Mouse (Mus musculus) forebrain, embryonic 12.5 days (tissue): ENCODE measurements around the gene Cgn. TPM values are rescaled to one million over a fixed set of nuclear protein-coding genes. Genes with fewer than 3 reads are reported as not detected.

Source experiments
- ATAC-seq: fragments of 200-750 bp; cut with Nextera tagmentation; 2 replicates; pipeline ENCODE4 v1.8.0; 2017; ENCODE audit warnings: moderate TSS enrichment; ENCODE audit not compliant: low FRiP score
- H3K27ac ChIP-seq: fragments of 300-500 bp; sonication (generic); 2 replicates; pipeline ENCODE4 v1.5.1; 2016; ENCODE audit warnings: mild to moderate bottlenecking
- H3K27me3 ChIP-seq: fragments of 300-500 bp; sonication (generic); 2 replicates; pipeline ENCODE4 v1.6.1; 2016; ENCODE audit warnings: mild to moderate bottlenecking
- H3K36me3 ChIP-seq: fragments of 300-500 bp; sonication (generic); replicated peaks from 2 replicates; pipeline ENCODE4 v1.6.1; 2016; ENCODE audit warnings: mild to moderate bottlenecking
- H3K4me1 ChIP-seq: fragments of 300-500 bp; sonication (generic); 2 replicates; pipeline ENCODE4 v1.6.1; 2016
- H3K4me2 ChIP-seq: fragments of 300-500 bp; sonication (generic); 2 replicates; pipeline ENCODE4 v1.6.1; 2016; ENCODE audit warnings: mild to moderate bottlenecking, moderate library complexity
- H3K4me3 ChIP-seq: fragments of 300-500 bp; sonication (generic); replicated peaks from 2 replicates; pipeline ENCODE4 v1.5.1; 2016; ENCODE audit warnings: mild to moderate bottlenecking
- H3K9ac ChIP-seq: fragments of 300-500 bp; sonication (generic); 2 replicates; pipeline ENCODE4 v1.6.1; 2016; ENCODE audit warnings: mild to moderate bottlenecking
- H3K9me3 ChIP-seq: fragments of 300-500 bp; sonication (generic); 2 replicates; pipeline ENCODE4 v1.6.1; 2016
- WGBS: fragments of 180-500 bp; shearing (Covaris S2); methylation state at CpG from one replicate; pipeline ENCODE4 v1.1.7; 2016; 5-methylcytosine and 5-hydroxymethylcytosine counted together
- polyA plus RNA-seq: library from polyadenylated mRNA; unstranded; fragments of >200 nt; fragmentation: Nextera tagmentation; extraction: Ambion mirVana; gene quantifications from 2 replicates; pipeline ENCODE4 v1.2.1, GENCODE M21; 2016

Cgn gene
- polyA plus RNA-seq: 5.9 and 6.0 TPM in 2 replicates

DNA sequence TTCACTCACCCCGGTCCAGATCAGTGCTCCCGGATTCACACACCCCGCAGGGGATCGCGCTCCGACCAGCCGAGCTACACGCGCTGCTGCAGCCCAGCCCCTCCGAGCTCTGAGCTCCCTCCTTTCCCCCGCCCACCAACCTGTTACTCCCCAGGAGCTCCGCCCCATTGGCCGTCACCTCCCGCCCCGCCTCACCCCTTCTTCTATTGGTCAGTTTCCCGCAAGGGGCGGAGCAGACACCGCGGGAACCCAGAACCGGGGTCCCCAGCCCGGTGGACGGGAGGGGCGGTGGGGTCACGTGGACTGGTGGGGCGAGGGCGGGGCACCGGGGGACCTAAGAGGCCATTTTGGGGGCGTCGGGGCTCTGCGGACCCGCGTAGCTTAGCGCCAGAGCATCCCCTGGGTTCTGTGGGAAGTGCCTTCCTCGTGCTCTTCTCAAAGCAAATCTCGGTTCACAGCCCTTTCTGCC lies at the start of gene Cgn:
Cgn (minus strand) TSS at position 126 of the 469 bp plus-strand sequence.
- peak; percentile 97 for ATAC-seq
- Histone ChIP-seq H3K4me1 (peaks cover 22% of the 10 kb centered on the region), H3K9me3 (no peaks in the 10 kb centered on the region), H3K9ac (peak within 1 kb of the TSS; percentile 68), H3K27me3 (0 out of 2 replicates have a peak, but pooled peaks cover 11% of the 10 kb centered on the region), H3K27ac (peak within 1 kb of the TSS; percentile 76), H3K4me2 (peak within 1 kb of the TSS; percentile 85), H3K36me3 (no peaks in the 10 kb centered on the region), H3K4me3 (peak within 1 kb of the TSS; percentile 53)
- WGBS: under 1% methylated on average over 35 of the region's 35 CpGs

- WGBS: 87% methylated on average over 3 of the region's 3 CpGs
- H3K9me3 ChIP-seq: no peaks in the 10 kb centered on the region
- ATAC-seq: no peak
Observed at GRCm38 (mm10) chr3:94835396-94835795, 49.1 kb upstream of the Cgn start.

DNA sequence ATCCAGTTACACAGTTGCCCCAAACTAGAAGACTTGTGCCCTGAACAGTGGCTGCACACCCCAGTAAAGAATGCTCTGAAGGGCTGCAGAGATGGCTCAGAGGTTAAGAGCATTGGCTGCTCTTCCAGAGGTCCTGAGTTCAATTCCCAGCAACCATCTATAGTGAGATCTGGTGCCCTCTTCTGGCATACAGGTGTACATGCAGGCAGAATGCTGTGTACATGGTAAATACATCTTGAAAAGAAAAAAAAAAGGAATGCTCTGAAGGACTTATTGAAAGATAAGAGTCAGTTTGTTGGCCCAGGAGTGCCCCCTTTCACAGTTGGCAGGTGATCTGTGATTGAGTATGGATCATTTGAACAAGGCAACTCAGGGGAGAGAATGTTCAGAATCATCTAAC lies 47.1 kb upstream of the Cgn start:
- Histone ChIP-seq H3K4me1 (peaks cover 4% of the 10 kb centered on the region), H3K27ac (no peak overlapping the region), H3K36me3 (no peaks in the 10 kb centered on the region), H3K4me3 (no peak overlapping the region), H3K9me3 (no peaks in the 10 kb centered on the region), H3K4me2 (no peak overlapping the region), H3K9ac (no peak overlapping the region), H3K27me3 (no peaks in the 10 kb centered on the region)
- no peak for ATAC-seq

More at GRCm38 (mm10) chr3:94835396-94835795, 49.1 kb upstream of the Cgn start:
- Histone ChIP-seq H3K4me3 (no peak overlapping the region), H3K4me2 (no peak overlapping the region), H3K9ac (no peak overlapping the region), H3K27me3 (no peaks in the 10 kb centered on the region), H3K27ac (no peak overlapping the region), H3K36me3 (no peaks in the 10 kb centered on the region), H3K4me1 (peaks cover 18% of the 10 kb centered on the region)

DNA sequence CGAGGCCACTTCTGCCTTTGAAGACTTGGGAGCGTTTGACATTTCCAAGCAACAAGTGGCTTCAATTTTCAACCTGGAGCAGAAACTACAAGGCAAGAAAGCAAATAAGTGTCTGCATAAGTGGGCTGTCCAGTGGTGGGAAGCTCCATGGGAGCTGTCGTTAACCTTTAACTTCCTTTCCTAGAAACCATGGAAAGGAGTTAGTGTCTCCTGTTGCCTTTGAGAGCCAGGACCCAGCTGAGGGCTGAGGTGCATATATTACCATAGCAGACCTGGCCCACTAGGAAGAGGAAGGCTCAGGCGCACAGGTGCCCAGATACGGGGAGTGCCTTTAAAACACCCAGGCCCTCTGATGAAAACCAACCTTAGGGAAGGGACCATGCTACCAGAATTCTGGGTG lies 46.4 kb upstream of the Cgn start:
- Histone ChIP-seq H3K27ac (no peak overlapping the region), H3K9ac (no peak overlapping the region), H3K36me3 (no peaks in the 10 kb centered on the region), H3K9me3 (no peaks in the 10 kb centered on the region), H3K4me2 (no peak overlapping the region), H3K27me3 (no peaks in the 10 kb centered on the region), H3K4me1 (peaks cover 4% of the 10 kb centered on the region), H3K4me3 (no peak overlapping the region)
- ATAC-seq: no peak
- WGBS: 80% methylated on average over 5 of the region's 5 CpGs

GRCm38 (mm10) chr3:94832100-94832499 lies 45.8 kb upstream of the Cgn start:
- WGBS: 23% methylated on average over 9 of the region's 9 CpGs
- H3K36me3 ChIP-seq: no peaks in the 10 kb centered on the region
- no peak overlapping the region for H3K4me3 ChIP-seq
- no peaks in the 10 kb centered on the region for H3K27me3 ChIP-seq
- peaks cover 4% of the 10 kb centered on the region for H3K4me1 ChIP-seq
- no peak overlapping the region for H3K27ac ChIP-seq
- no peaks in the 10 kb centered on the region for H3K9me3 ChIP-seq
- H3K4me2 ChIP-seq: no peak overlapping the region
- H3K9ac ChIP-seq: no peak overlapping the region
- ATAC-seq: no peak

DNA sequence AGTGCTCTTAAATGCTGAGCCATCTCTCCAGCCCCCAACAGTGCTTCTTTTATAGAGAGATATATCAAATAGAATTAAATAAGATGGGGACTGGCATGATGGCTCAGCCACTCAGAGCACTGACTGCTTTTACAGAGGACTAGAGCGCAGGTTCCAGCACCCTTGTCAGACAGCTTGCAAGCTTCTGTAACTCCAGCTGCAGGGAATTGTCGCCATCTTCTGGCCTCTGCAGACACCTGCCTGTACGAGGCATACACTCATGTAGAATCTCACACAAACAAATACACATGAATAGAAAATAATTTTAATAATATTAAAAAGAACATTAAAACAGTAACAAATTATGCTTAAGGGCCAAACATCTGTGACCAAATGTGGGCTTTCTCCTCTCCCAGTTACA lies 37.8 kb upstream of the Cgn start:
- Histone ChIP-seq H3K4me3 (no peak overlapping the region), H3K27ac (no peak overlapping the region), H3K9me3 (no peaks in the 10 kb centered on the region), H3K36me3 (no peaks in the 10 kb centered on the region), H3K27me3 (no peaks in the 10 kb centered on the region), H3K4me1 (no peaks in the 10 kb centered on the region), H3K4me2 (no peak overlapping the region), H3K9ac (no peak overlapping the region)
- WGBS: 78% methylated on average over 3 of the region's 3 CpGs
- ATAC-seq: no peak

DNA sequence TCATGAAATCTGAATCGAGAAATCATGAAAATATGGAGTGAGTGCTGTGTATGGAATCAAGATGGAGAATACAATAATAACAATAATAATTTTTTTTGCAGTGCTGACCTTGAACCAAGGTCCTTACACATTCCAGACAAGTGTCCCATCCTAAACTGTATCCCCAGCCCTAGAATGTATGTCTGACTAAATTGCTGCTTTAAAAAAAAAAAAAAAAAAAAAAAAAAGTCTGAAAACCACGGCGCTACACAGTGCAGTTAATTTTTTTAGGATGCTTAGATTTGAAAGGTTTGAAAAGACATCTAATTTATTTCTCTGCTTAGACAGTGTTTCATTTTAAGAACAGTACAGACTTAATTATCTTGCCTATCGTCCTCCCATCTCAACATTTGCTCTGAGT lies 35.8 kb upstream of the Cgn start:
- Histone ChIP-seq H3K4me2 (peak overlapping the region; percentile 58), H3K4me1 (no peaks in the 10 kb centered on the region), H3K9ac (peak overlapping the region; percentile 77; the same call in 1 of the 2 replicates), H3K9me3 (no peaks in the 10 kb centered on the region), H3K27ac (no peak overlapping the region), H3K27me3 (no peaks in the 10 kb centered on the region), H3K4me3 (peak overlapping the region; percentile 57), H3K36me3 (no peaks in the 10 kb centered on the region)
- WGBS: 85% methylated on average over 4 of the region's 4 CpGs
- peak; percentile 10; the same call in 1 of the 2 replicates for ATAC-seq

- Histone ChIP-seq H3K36me3 (no peaks in the 10 kb centered on the region), H3K4me3 (peak overlapping the region; percentile 57), H3K4me1 (no peaks in the 10 kb centered on the region), H3K9ac (peak overlapping the region; percentile 77), H3K27me3 (no peaks in the 10 kb centered on the region), H3K27ac (peak overlapping the region; percentile 90), H3K9me3 (no peaks in the 10 kb centered on the region), H3K4me2 (peak overlapping the region; percentile 58)
- peak; percentile 80 for ATAC-seq
- WGBS: 3% methylated on average over 31 of the region's 31 CpGs
Observed at GRCm38 (mm10) chr3:94821008-94821638, 34.8 kb upstream of the Cgn start.

- no peak for ATAC-seq
- Histone ChIP-seq H3K9ac (no peak overlapping the region), H3K4me3 (no peak overlapping the region), H3K27me3 (no peaks in the 10 kb centered on the region), H3K4me2 (no peak overlapping the region), H3K27ac (no peak overlapping the region), H3K4me1 (no peaks in the 10 kb centered on the region), H3K36me3 (no peaks in the 10 kb centered on the region), H3K9me3 (no peaks in the 10 kb centered on the region)
- 71% methylated on average over 24 of the region's 24 CpGs for WGBS
Observed at GRCm38 (mm10) chr3:94819452-94820425, 33.4 kb upstream of the Cgn start.

DNA sequence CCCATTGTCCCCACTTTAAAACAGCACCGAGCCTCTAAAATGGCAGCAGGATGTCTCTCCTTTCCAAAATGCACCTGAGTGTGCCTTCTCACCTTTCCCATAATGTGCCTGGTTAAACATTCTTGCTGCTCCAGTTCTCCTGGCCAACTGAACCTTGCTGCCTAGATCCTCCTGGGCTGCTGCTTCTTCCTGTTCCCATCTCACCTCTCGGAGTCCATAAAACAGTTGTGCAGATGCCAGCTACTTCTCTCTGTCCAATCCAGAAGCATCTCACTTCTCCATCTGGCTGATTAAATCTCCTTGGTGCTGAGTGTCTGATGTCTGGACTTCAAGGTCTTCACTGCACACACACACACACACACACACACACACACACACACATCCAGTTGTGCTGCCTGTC lies 31.4 kb upstream of the Cgn start:
- Histone ChIP-seq H3K9ac (no peak overlapping the region), H3K36me3 (no peaks in the 10 kb centered on the region), H3K4me1 (no peaks in the 10 kb centered on the region), H3K27ac (no peak overlapping the region), H3K9me3 (no peaks in the 10 kb centered on the region), H3K4me2 (no peak overlapping the region), H3K4me3 (no peak overlapping the region), H3K27me3 (no peaks in the 10 kb centered on the region)
- 84% methylated on average over 2 of the region's 2 CpGs for WGBS
- no peak for ATAC-seq

- no peaks in the 10 kb centered on the region for H3K4me1 ChIP-seq
- H3K36me3 ChIP-seq: no peaks in the 10 kb centered on the region
- no peak for ATAC-seq
Observed at GRCm38 (mm10) chr3:94815603-94816002, 29.3 kb upstream of the Cgn start.

GRCm38 (mm10) chr3:94814663-94815062 lies 28.4 kb upstream of the Cgn start:
- no peaks in the 10 kb centered on the region for H3K4me1 ChIP-seq
- no peak overlapping the region for H3K27ac ChIP-seq
- 75% methylated on average over 4 of the region's 4 CpGs for WGBS
- no peak overlapping the region for H3K9ac ChIP-seq
- no peak overlapping the region for H3K4me2 ChIP-seq
- H3K9me3 ChIP-seq: no peaks in the 10 kb centered on the region
- no peaks in the 10 kb centered on the region for H3K36me3 ChIP-seq
- no peak for ATAC-seq
- no peak overlapping the region for H3K4me3 ChIP-seq
- H3K27me3 ChIP-seq: no peaks in the 10 kb centered on the region

More at GRCm38 (mm10) chr3:94815603-94816002, 29.3 kb upstream of the Cgn start:
- Histone ChIP-seq H3K27ac (no peak overlapping the region), H3K4me3 (no peak overlapping the region), H3K27me3 (no peaks in the 10 kb centered on the region), H3K9ac (no peak overlapping the region), H3K9me3 (no peaks in the 10 kb centered on the region), H3K4me2 (no peak overlapping the region)
